Mouse (Mus musculus): ENCODE results near the gene Ccdc28a. TPM values are rescaled to one million over a fixed set of nuclear protein-coding genes. Genes with fewer than 3 reads are reported as not detected.

The Ccdc28a gene
- polyA plus RNA-seq, 1 experiment from 2014 or later, result 7.5 TPM

DNA sequence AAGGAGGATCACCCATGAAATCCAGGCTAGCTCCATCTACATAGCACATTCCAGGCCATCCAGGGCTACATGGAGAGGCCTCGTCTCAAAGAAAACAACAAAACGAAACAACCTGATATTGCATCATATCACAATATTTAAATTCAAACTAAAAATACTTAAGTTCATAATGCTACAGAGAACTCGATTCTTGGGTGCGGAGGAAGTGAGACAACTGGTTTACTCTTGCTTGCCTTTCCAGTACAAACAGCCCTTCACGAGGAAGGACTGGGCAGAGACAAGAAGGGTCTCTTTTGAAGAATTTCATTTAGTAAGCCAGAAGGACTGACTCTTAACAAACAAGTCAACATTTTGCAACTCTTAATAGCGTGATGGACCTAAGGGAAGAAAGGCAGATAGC is 46.2 kb downstream of the Ccdc28a start:
- no peaks in the 10 kb centered on the region for H3K4me1 ChIP-seq (ENCODE audit: control insufficient read depth, insufficient read depth, low read length)
- H3K27ac ChIP-seq (ENCODE audit: low read depth, low read length), result no peak overlapping the region
- no peaks in the 10 kb centered on the region for H3K27me3 ChIP-seq (ENCODE audit: control insufficient read depth, insufficient read depth, low read length)
- no peak overlapping the region for H3K9ac ChIP-seq (replicated peaks; ENCODE audit: low read depth, low read length)
- no peak overlapping the region for H3K4me2 ChIP-seq (ENCODE audit: low read depth, low read length)
- H3K4me3 ChIP-seq (ENCODE audit: low read depth, low read length), result no peak overlapping the region
- H3K9me3 ChIP-seq (ENCODE audit: control insufficient read depth, low read length), result no peaks in the 10 kb centered on the region
- ATAC-seq (ENCODE audit: low read depth), result no peak
- H3K36me3 ChIP-seq (ENCODE audit: control insufficient read depth, insufficient read depth, low read length), result no peaks in the 10 kb centered on the region
- WGBS, result 92% methylated on average over 6 of the region's 6 CpGs

DNA sequence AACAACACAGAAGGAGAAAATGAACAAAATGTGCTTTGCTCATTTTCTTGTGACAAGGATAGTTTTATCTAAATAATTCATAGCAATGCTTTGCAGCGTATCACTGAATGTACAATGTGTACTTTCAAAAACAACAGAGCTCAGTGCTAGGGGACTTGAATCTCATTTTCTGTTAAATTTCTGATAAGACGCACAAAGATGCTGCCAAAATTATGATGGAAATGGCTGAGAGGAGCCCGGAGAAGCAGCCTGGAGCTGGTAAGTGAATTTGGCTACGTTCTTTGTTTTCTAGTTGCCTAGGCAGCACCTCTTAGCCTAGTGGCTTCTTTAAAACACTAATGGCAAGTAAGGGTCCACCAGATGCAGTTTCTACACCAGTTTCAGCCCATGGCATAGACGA is 52.6 kb downstream of the Ccdc28a start:
- H3K9ac ChIP-seq (replicated peaks; ENCODE audit: low read depth, low read length), result no peak overlapping the region
- H3K4me1 ChIP-seq (ENCODE audit: control insufficient read depth, insufficient read depth, low read length), result no peaks in the 10 kb centered on the region
- no peak overlapping the region for H3K4me2 ChIP-seq (ENCODE audit: low read depth, low read length)
- H3K9me3 ChIP-seq (ENCODE audit: control insufficient read depth, low read length), result no peaks in the 10 kb centered on the region
- H3K4me3 ChIP-seq (ENCODE audit: low read depth, low read length), result no peak overlapping the region
- WGBS, result 86% methylated on average over 5 of the region's 5 CpGs
- H3K27ac ChIP-seq (ENCODE audit: low read depth, low read length), result no peak overlapping the region
- no peak for ATAC-seq (ENCODE audit: low read depth)
- H3K27me3 ChIP-seq (ENCODE audit: control insufficient read depth, insufficient read depth, low read length), result no peaks in the 10 kb centered on the region
- H3K36me3 ChIP-seq (ENCODE audit: control insufficient read depth, insufficient read depth, low read length), result no peaks in the 10 kb centered on the region

DNA sequence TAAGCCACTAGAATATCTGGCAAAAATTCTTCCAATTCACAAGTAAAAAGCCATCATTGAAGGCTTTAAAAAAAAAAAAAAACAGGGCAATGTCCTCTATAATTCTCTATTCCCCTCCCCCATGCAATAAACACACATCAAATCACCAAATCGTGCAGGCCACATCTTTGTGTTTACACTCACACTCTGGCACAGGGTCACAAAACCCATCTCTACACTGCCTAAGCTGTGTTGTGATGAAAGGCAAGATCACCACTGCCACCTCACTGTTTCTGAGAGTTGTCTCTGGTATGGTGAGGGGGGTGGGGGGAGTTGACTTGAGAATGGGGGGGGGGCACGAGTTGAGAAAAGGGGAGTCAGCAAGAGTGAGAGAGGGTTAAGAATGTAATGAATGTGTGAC is 57.5 kb downstream of the Ccdc28a start:
- H3K4me1 ChIP-seq (ENCODE audit: control insufficient read depth, insufficient read depth, low read length), result no peaks in the 10 kb centered on the region
- no peak overlapping the region for H3K9ac ChIP-seq (replicated peaks; ENCODE audit: low read depth, low read length)
- H3K27ac ChIP-seq (ENCODE audit: low read depth, low read length), result no peak overlapping the region
- no peak overlapping the region for H3K4me2 ChIP-seq (ENCODE audit: low read depth, low read length)
- no peaks in the 10 kb centered on the region for H3K9me3 ChIP-seq (ENCODE audit: control insufficient read depth, low read length)
- no peaks in the 10 kb centered on the region for H3K36me3 ChIP-seq (ENCODE audit: control insufficient read depth, insufficient read depth, low read length)
- no peaks in the 10 kb centered on the region for H3K27me3 ChIP-seq (ENCODE audit: control insufficient read depth, insufficient read depth, low read length)
- 72% methylated on average over 2 of the region's 2 CpGs for WGBS
- H3K4me3 ChIP-seq (ENCODE audit: low read depth, low read length), result no peak overlapping the region
- no peak for ATAC-seq (ENCODE audit: low read depth)

DNA sequence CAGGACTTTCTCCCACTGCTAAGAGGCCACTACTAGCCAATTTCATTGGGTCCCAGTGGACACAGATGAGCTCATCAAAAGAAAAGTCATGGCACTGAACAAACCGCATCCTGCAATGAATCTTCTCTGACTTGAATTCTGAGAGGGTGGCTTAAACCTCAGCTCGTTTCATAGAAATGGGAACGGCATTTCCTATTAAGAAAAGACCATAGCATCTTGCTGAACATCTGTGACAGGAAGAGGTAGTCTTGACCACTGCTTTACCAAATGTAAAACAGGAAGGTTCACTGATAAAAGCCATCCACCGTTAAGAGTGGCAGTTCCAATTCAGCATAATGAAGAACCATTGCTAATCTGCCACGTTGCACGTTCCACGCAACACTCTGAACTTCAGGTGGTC is 58.1 kb downstream of the Ccdc28a start:
- Histone ChIP-seq H3K4me1 (ENCODE audit: control insufficient read depth, insufficient read depth, low read length) (no peaks in the 10 kb centered on the region), H3K9me3 (ENCODE audit: control insufficient read depth, low read length) (no peaks in the 10 kb centered on the region), H3K27ac (ENCODE audit: low read depth, low read length) (no peak overlapping the region), H3K27me3 (ENCODE audit: control insufficient read depth, insufficient read depth, low read length) (no peaks in the 10 kb centered on the region), H3K4me3 (ENCODE audit: low read depth, low read length) (no peak overlapping the region), H3K9ac (replicated peaks; ENCODE audit: low read depth, low read length) (no peak overlapping the region), H3K4me2 (ENCODE audit: low read depth, low read length) (no peak overlapping the region), H3K36me3 (ENCODE audit: control insufficient read depth, insufficient read depth, low read length) (no peaks in the 10 kb centered on the region)
- ATAC-seq (ENCODE audit: low read depth), result no peak
- 90% methylated on average over 7 of the region's 7 CpGs for WGBS

DNA sequence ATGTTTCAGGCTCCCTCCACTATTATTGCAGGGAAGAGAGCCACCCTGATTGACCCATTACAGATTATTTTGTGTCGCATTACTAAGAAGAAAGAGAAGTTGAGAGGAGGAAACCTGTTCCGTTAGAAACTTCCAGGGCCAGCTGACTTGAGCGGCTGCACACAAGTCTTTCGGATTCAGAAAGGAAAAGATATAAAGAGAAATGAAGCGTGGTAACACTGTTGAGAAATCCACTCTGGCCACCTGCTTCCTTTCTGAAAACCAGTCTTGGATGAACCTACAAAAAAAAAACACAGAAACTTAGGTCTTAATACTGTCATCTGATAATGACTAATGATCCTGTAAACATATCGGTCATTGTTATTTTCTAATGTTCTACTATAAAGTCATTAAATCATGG is 59.7 kb downstream of the Ccdc28a start:
- no peak overlapping the region for H3K4me3 ChIP-seq (ENCODE audit: low read depth, low read length)
- WGBS, result 89% methylated on average over 6 of the region's 6 CpGs
- no peak overlapping the region for H3K9ac ChIP-seq (replicated peaks; ENCODE audit: low read depth, low read length)
- H3K9me3 ChIP-seq (ENCODE audit: control insufficient read depth, low read length), result no peaks in the 10 kb centered on the region
- H3K4me1 ChIP-seq (ENCODE audit: control insufficient read depth, insufficient read depth, low read length), result no peaks in the 10 kb centered on the region
- H3K4me2 ChIP-seq (ENCODE audit: low read depth, low read length), result no peak overlapping the region
- H3K27me3 ChIP-seq (ENCODE audit: control insufficient read depth, insufficient read depth, low read length), result no peaks in the 10 kb centered on the region
- no peaks in the 10 kb centered on the region for H3K36me3 ChIP-seq (ENCODE audit: control insufficient read depth, insufficient read depth, low read length)
- ATAC-seq (ENCODE audit: low read depth), result no peak
- H3K27ac ChIP-seq (ENCODE audit: low read depth, low read length), result no peak overlapping the region

Other genes with a start within 250 kb of the Ccdc28a start
- 62.4 and 74.9 TPM in 2 replicates for gene Abracl, start 211.7 kb downstream of the Ccdc28a start, polyA plus RNA-seq (2014; fragmentation: Nextera tagmentation; extraction: Ambion mirVana)
- gene Reps1, start 179.1 kb downstream of the Ccdc28a start, polyA plus RNA-seq (2014; fragmentation: Nextera tagmentation; extraction: Ambion mirVana), result 24.7 and 27.0 TPM in 2 replicates
- gene Ect2l, start 24.1 kb downstream of the Ccdc28a start, polyA plus RNA-seq (2014; fragmentation: Nextera tagmentation; extraction: Ambion mirVana), result 0.28 and 0.70 TPM in 2 replicates
- gene Nhsl1, start 84.0 kb upstream of the Ccdc28a start, polyA plus RNA-seq (2014; fragmentation: Nextera tagmentation; extraction: Ambion mirVana), result 20.9 and 21.0 TPM in 2 replicates

Measured in neural tube, embryonic 14.5 days (tissue).